Mouse (Mus musculus): Measurements from ENCODE around the gene Arvcf. TPM values are rescaled to one million over a fixed set of nuclear protein-coding genes. Genes with fewer than 3 reads are reported as not detected.

Gene Arvcf
- total and polyA plus RNA-seq, 2 experiments from 2014 or later: 22.5 to 62.1 TPM

- ATAC-seq (ENCODE audit: insufficient read depth, low read depth): no peak
- DNase-seq (ENCODE audit: low spot score): no peak
- Histone ChIP-seq H3K36me3 (replicated peaks; ENCODE audit: control insufficient read depth, insufficient read depth, low read length) (peaks cover 17% of the 10 kb centered on the region), H3K4me3 (ENCODE audit: low read depth, low read length) (peak within 1 kb of the TSS; percentile 82), H3K9me3 (replicated peaks; ENCODE audit: control insufficient read depth, low read length) (no peaks in the 10 kb centered on the region), H3K4me2 (ENCODE audit: low read depth, low read length) (peak within 1 kb of the TSS; percentile 95), H3K4me1 (ENCODE audit: control insufficient read depth, insufficient read depth) (peaks cover 28% of the 10 kb centered on the region), H3K27ac (ENCODE audit: low read depth) (peak within 1 kb of the TSS; percentile 77), H3K27me3 (ENCODE audit: control insufficient read depth, insufficient read depth, low read length) (no peaks in the 10 kb centered on the region), H3K9ac (replicated peaks; ENCODE audit: low read depth, low read length) (peak within 1 kb of the TSS; percentile 77)
- TF ChIP-seq CTCF (IDR thresholded peaks at IDR 0.05; ENCODE audit: low read depth): no peak
- TF ChIP-seq EP300 (IDR thresholded peaks at IDR 0.05; ENCODE audit: low read depth): no peak
- 62% methylated on average over 5 of the region's 5 CpGs for WGBS
These were observed 78.9 kb downstream of the Arvcf start, which contains the start of gene Comt for GRCm38 (mm10) chr16:18426802-18427280. Gene Comt, minus strand, starts transcription at chr16:18426852.

- TF ChIP-seq EP300 (IDR thresholded peaks at IDR 0.05; ENCODE audit: low read depth) (no peak), CTCF (IDR thresholded peaks at IDR 0.05; ENCODE audit: low read depth) (no peak)
- 86% methylated on average over 5 of the region's 5 CpGs for WGBS
- ATAC-seq (ENCODE audit: insufficient read depth, low read depth): no peak
These were observed 80.1 kb downstream of the Arvcf start for GRCm38 (mm10) chr16:18428011-18428515.

GRCm38 (mm10) chr16:18428516-18429042 lies 80.6 kb downstream of the Arvcf start:
- no peak overlapping the region for H3K4me3 ChIP-seq (ENCODE audit: low read depth, low read length)
- WGBS: 59% methylated on average over 7 of the region's 7 CpGs
- DNase-seq (ENCODE audit: low spot score): no peak
- peaks cover 28% of the 10 kb centered on the region for H3K4me1 ChIP-seq (ENCODE audit: control insufficient read depth, insufficient read depth)
- no peak overlapping the region for H3K27ac ChIP-seq (ENCODE audit: low read depth)
- no peaks in the 10 kb centered on the region for H3K27me3 ChIP-seq (ENCODE audit: control insufficient read depth, insufficient read depth, low read length)
- 0 out of 2 replicates have a peak overlapping the region, but pooled peaks have one; percentile 10 for H3K9ac ChIP-seq (replicated peaks; ENCODE audit: low read depth, low read length)
- H3K9me3 ChIP-seq (replicated peaks; ENCODE audit: control insufficient read depth, low read length): no peaks in the 10 kb centered on the region
- no peak overlapping the region for H3K4me2 ChIP-seq (ENCODE audit: low read depth, low read length)
- H3K36me3 ChIP-seq (replicated peaks; ENCODE audit: control insufficient read depth, insufficient read depth, low read length): 0 out of 2 replicates have a peak, but pooled peaks cover 3% of the 10 kb centered on the region
- TF ChIP-seq CTCF (IDR thresholded peaks at IDR 0.05; ENCODE audit: low read depth) (no peak), EP300 (IDR thresholded peaks at IDR 0.05; ENCODE audit: low read depth) (no peak)
- ATAC-seq (ENCODE audit: insufficient read depth, low read depth): no peak

More at GRCm38 (mm10) chr16:18428011-18428515, 80.1 kb downstream of the Arvcf start:
- Histone ChIP-seq H3K9ac (replicated peaks; ENCODE audit: low read depth, low read length) (0 out of 2 replicates have a peak overlapping the region, but pooled peaks have one; percentile 10), H3K4me1 (ENCODE audit: control insufficient read depth, insufficient read depth) (peaks cover 28% of the 10 kb centered on the region), H3K4me2 (ENCODE audit: low read depth, low read length) (no peak overlapping the region), H3K27me3 (ENCODE audit: control insufficient read depth, insufficient read depth, low read length) (no peaks in the 10 kb centered on the region), H3K9me3 (replicated peaks; ENCODE audit: control insufficient read depth, low read length) (no peaks in the 10 kb centered on the region), H3K4me3 (ENCODE audit: low read depth, low read length) (no peak overlapping the region), H3K27ac (ENCODE audit: low read depth) (no peak overlapping the region), H3K36me3 (replicated peaks; ENCODE audit: control insufficient read depth, insufficient read depth, low read length) (0 out of 2 replicates have a peak, but pooled peaks cover 8% of the 10 kb centered on the region)
- no peak for DNase-seq (ENCODE audit: low spot score)

GRCm38 (mm10) chr16:18429641-18430040 lies 81.7 kb downstream of the Arvcf start:
- no peak overlapping the region for H3K27ac ChIP-seq (ENCODE audit: low read depth)
- H3K9me3 ChIP-seq (replicated peaks; ENCODE audit: control insufficient read depth, low read length): no peaks in the 10 kb centered on the region
- H3K4me3 ChIP-seq (ENCODE audit: low read depth, low read length): no peak overlapping the region
- H3K4me2 ChIP-seq (ENCODE audit: low read depth, low read length): no peak overlapping the region
- no peaks in the 10 kb centered on the region for H3K36me3 ChIP-seq (replicated peaks; ENCODE audit: control insufficient read depth, insufficient read depth, low read length)
- no peaks in the 10 kb centered on the region for H3K27me3 ChIP-seq (ENCODE audit: control insufficient read depth, insufficient read depth, low read length)
- 81% methylated on average over 8 of the region's 8 CpGs for WGBS
- H3K9ac ChIP-seq (replicated peaks; ENCODE audit: low read depth, low read length): no peak overlapping the region
- DNase-seq (ENCODE audit: low spot score) (no peak), ATAC-seq (ENCODE audit: insufficient read depth, low read depth) (no peak)
- TF ChIP-seq EP300 (IDR thresholded peaks at IDR 0.05; ENCODE audit: low read depth) (no peak), CTCF (IDR thresholded peaks at IDR 0.05; ENCODE audit: low read depth) (no peak)
- H3K4me1 ChIP-seq (ENCODE audit: control insufficient read depth, insufficient read depth): peaks cover 18% of the 10 kb centered on the region

GRCm38 (mm10) chr16:18430641-18431212 lies 82.7 kb downstream of the Arvcf start:
- TF ChIP-seq CTCF (IDR thresholded peaks at IDR 0.05; ENCODE audit: low read depth) (no peak), EP300 (IDR thresholded peaks at IDR 0.05; ENCODE audit: low read depth) (no peak)
- H3K9ac ChIP-seq (replicated peaks; ENCODE audit: low read depth, low read length): no peak overlapping the region
- H3K4me1 ChIP-seq (ENCODE audit: control insufficient read depth, insufficient read depth): peaks cover 7% of the 10 kb centered on the region
- WGBS: 82% methylated on average over 8 of the region's 8 CpGs
- H3K27me3 ChIP-seq (ENCODE audit: control insufficient read depth, insufficient read depth, low read length): no peaks in the 10 kb centered on the region
- no peaks in the 10 kb centered on the region; the same call in 1 of the 2 replicates for H3K36me3 ChIP-seq (replicated peaks; ENCODE audit: control insufficient read depth, insufficient read depth, low read length)
- no peaks in the 10 kb centered on the region for H3K9me3 ChIP-seq (replicated peaks; ENCODE audit: control insufficient read depth, low read length)
- H3K4me3 ChIP-seq (ENCODE audit: low read depth, low read length): no peak overlapping the region
- ATAC-seq (ENCODE audit: insufficient read depth, low read depth) (no peak), DNase-seq (ENCODE audit: low spot score) (no peak)
- H3K27ac ChIP-seq (ENCODE audit: low read depth): no peak overlapping the region
- H3K4me2 ChIP-seq (ENCODE audit: low read depth, low read length): no peak overlapping the region
